Mouse (Mus musculus): Measurements from ENCODE around the gene Itih3.

DNA sequence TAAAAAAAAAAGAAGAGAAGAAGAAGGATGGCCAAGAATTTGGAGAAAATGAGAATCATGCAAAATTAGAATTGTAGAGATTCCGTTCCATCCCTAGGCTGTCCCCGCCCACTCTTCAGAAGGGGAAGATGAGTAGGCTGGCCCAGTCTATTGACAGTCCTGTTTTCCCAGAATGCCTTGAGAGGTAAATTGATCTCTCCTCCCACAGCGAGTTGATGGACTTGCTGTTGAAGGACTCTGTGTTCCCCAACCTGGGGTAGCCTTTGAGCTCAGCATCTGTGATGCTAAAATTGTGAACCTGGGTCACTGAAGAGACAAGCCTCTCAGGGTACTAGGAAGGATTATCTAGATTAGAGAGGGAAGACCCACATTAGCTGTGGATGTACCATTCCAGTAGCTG lies 1.9 kb upstream of the Itih3 start:
- TF ChIP-seq CTCF (IDR thresholded peaks at IDR 0.05; ENCODE audit: low read depth) (no peak), EP300 (IDR thresholded peaks at IDR 0.05; ENCODE audit: low read depth) (no peak)
